Mouse (Mus musculus) thymus, postnatal 25 days (tissue): ENCODE results near the gene Ntn4.
A peak's percentile ranks its signal among the peaks of the same experiment; 100 is the strongest.

Experiments used
- DNase-seq: peaks from one replicate; pipeline ENCODE4 v3.0.0; 2022

Ntn4 gene

DNA sequence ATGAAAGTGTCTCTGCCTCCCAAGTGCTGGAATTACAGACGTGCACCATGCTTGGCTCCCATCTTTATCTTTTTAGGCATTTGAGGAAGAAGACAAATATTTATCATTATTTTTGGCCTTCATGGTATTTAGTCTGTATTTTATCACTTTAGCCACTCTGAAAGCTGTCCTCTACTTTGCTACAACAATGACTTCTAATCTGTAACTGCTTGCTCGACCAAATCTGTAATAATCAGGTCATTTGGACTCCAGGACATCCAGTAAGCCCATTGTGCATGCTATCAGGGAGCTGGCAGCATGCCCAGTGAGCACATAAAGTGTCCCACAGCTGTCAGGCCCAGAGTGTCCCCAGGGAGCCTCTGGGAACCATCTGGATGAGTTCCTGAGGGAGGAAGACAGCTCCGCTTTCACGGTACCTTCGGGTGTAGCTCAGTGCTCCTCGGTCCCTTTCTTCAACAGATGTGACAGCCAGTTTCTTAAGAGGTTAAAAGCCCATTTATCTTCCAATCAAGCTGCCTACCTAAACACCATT is 95.7 kb downstream of the Ntn4 start:
- DNase-seq = no peak

DNA sequence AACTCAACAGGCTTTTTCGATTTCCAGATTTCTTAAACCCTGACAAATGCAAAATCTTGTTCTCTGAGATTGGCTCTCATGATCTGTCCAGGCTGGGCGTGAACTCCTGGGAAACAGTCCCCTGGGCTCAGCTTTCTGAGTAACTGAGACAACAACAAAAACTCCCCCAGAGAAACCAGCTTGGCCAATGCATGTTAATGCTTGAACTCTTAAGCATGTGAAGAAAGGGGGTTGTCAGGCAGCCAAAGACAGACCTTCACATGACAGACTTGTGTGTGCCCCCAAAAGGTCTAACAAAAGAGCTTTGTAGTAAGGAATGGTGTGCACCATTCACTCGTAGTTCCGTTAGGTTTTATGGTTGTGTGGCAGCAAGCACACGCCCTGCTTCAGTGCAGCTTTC is 96.6 kb downstream of the Ntn4 start:
- no peak for DNase-seq

DNA sequence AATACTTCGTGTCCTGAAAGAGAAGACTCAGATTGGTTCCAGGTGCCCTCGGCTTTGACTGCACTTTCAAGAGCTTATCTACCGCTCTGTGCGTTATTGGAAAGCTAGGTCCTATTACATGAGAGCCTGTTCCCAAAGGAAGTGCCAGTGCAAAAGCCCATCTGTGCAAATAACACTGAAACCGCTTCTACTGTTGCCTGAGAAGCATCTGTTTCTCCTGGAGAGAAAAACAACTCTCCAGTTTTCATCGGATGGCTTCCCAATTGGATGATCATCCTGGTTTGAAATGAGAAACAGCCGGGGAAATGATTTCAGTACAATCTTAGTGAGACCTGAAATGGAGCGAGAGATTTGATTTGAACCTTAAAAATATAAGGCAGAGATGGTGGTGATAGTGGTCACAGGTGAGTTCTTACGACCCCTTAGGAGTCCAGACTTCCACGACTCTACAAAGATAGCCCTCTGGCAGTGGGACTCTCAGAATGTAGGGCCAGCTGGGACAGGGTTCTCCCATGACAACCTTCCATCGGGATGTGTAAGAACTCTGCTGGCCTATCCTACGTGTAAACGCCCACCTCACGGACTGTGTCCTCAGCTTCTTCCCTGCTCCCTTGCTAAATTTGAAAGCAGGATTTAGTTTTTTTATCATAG is 101.1 kb downstream of the Ntn4 start:
- no peak for DNase-seq

DNA sequence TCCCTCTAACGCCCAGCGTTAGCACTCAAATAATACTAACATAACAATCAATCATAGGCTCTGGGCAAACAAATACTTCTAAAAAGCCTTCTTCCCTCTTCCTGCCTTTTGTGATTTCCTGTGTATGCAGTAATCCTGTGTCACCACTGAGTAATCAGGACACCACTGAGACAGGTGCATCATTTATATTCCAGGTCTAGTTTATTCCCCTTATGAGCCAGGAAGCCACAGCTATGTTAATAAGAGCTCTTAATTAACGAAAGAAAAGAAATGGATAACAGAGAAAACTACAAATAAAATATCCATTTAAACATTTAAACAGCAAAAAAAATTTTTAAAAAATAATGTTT is 101.6 kb downstream of the Ntn4 start:
- DNase-seq = no peak

DNA sequence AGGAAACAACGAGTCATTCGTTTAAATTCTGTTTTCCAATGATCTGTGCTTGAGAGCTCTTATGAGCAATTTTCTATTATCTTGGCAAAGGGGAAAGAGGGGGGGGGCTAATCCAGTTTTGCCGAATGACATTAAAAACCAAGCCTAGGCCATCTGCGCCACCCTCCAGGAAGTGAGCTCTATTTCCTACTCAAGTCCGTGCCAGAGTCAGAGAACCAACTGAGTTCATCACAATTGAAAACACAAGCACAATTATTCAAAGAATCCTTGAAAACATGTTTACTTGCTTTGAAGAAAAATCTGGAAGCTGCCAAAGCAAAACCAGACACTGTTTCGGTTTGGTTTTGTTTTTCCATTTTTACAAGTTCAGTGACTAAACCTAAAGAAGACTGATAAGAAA is 102.1 kb downstream of the Ntn4 start:
- DNase-seq = no peak

DNA sequence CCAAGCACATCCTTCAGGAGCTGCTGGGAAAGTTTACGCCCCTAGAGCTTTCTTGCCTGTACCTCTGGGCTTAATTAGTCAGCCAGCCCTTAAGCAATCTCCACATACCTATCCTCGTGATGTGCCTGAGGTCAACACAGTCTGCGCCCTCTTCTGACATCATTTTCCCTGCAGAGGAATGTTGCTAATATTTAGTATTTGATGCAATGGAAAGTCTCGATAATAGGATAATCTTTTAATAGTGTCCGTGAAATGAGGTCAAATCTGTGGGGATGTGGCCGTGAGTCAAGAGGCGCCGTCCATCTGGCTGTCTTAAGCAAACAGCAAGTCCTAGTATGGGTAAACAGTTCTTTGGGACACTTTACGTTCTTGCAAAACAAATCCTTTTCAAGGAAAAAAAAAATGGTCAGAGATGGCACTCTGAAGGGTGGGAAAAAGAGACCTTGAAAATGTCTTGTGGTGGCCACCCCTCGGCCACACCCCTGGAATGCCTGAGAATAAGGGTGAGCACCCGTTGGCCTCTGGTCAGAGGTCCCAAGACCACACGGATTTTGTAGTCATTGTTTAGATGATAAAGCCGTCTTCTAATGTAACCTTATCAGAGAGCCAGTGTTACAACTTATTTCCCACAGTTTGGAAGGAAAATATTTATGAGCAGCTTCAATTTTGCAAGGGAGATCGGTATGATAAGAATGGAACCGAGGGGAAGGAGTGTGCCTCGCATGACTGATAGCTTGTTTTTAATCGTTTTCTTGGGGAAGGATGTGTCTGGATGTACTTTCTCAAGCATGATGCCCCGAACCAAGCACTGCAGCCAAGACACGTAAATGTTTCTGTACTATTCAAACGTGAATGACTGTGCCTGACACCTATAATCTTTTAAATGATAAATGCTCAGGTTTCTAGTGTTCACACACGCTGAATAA is 109.0 kb downstream of the Ntn4 start:
- no peak for DNase-seq

DNA sequence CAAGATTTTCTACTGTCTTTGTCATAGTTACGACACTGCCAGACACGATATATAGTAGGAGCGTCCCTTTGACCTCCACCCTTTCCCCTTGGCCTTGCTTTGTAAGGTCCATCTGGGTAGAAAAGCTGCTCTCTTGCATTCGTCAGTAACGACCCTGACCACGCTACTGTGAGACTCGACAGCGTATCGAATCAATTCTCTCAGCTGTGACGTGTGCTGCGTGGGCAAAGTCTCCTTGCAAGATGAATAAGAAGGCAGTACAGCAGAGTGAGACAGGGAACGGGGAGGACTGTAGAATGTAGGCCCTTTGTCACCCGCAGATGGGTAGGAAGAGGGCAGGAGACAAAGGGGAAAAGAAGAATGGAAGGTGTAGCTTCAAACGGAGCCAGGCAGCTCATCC is 110.8 kb downstream of the Ntn4 start:
- no peak for DNase-seq

DNA sequence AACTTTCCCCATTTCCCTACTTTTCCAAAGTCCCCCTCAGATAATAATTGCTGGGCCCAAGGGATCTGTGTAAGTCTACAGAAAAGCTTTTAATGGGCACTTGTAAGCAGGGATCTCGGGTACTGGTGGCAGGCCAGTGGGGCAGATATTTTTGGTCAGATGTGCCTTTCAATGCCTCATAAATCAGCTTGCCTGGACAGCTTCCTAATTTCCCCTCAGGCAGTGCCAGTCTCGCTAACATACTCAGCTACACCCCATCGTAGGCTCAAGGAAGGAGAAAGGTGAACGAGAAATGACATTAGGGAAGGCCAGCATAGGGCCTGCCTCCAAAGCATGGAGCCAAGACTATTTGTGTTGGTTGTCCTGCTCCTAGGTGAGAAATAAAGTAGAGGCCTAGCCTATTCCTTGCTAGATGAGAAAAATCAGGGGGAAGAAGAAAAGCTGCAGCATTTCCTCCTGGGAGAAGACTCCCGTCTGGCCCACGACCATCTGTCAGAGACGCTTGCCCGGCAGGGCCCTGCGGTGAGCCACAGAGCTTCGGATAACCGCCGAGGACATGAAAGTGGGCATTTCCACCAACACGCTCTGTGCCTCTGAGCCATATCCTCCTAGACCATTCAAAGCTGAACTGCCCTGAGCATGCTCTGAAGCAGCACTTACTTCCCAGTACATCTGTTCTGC is 113.4 kb downstream of the Ntn4 start:
- no peak for DNase-seq

DNA sequence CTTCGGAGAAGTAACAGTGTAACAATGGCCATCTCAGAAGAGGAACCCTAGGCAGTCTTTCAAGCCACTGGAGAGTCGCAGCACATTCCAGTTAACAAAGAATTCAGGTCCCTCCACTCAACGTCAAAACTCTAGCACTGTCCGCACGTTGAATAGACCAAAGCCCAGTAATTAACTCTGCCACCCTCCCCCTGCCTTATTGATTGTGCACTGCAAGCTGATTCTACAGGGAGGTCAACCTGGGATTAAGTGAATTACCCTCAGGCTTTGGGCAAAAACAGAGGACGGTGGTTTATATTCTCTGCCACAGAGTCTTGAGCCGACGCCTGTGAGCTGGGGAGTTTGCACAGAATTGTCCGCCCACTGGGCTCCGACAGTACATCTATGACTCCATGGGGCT is 115.7 kb downstream of the Ntn4 start:
- DNase-seq = no peak

DNA sequence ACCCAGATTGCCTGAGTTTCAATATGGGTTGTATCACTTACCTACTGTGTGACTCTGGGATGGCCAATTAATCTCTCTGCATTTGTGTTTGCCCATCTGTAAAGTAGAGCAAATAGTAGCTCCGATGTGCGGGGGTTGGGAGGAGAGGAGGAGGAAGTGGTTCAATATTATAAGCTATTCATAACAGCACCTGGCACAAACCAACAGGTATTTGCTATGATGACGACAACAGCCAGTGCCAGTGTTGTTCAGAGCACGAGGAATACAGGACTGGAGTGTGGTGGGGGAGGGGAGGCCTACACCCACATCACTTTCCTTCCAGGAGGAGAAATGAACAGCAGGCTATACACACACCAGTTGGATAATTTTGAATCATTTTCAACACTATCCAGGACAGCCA is 119.2 kb downstream of the Ntn4 start:
- no peak for DNase-seq

DNA sequence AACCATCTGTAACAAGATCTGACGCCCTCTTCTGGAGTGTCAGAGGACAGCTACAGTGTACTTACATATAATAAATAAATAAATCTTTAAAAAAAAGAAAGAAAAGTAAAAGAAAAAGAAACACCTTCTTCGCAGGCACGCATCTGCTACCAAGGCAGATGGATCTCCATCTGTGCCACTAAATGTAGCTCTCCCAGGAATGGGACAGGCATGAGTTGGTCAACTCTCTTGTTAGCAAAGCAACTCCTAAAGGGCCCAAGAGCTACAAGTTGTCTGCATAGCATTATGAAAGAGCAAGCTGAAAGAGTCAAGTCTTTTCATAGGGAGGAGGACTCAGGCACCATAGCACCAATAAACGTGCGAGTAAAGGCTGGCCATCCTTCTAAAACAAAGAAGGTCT is 119.9 kb downstream of the Ntn4 start:
- no peak for DNase-seq

DNA sequence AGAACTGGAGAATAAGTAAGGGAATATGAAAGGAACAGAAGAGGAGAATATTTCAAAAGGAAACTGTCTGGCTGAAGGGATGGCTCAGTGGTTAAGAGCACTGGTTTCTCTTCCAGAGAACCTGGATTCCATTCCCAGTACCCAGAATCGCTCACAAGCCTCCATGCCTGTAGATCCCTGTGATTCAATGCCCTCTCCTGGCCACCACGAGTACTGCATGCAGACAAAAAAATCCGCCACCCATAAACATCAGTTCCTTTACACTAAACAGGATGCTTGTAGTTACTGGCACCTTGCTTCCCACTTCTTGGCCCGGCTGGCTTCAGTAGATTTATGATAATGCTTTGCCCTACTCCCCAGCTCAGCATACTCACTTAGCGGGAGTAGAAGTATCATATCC is 122.6 kb downstream of the Ntn4 start:
- peak; percentile 69 for DNase-seq

DNA sequence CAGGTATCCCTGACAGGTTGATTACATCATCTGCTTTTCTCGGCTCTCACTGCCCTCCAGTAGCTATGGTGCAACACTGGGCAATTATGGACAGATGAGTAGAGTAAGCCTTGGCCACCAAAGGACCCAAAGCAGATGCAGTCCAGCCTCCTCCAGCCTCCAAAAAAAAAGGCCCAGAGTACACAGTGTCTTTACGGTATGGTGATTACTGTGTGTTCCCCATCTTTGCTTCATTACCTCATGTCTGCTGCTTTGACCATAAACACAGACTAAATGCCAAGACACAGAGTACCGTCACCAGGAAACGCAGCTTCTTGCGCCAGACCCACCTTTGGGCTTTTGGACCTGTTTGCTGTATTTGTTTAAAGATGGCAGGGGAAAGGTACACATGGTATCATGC is 125.7 kb downstream of the Ntn4 start:
- DNase-seq = no peak

DNA sequence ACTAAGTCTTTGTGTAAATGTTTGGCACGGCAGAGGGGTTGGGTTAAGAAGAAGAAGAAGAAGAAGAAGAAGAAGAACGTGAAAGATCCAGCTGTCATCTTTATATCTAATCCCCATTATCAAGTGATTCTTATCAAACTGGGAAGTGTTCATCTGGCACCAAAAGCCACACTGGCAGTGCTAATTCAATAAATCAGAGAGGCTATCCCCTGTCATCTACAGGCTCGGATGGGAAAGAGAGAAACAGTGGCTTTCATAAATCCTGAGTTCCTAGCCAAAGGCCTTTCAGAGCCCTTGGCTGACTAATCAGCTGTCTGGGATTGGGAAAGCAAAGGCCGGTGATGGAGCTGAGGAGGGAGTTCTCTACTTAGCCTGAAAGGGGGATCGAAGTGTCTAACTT is 126.8 kb downstream of the Ntn4 start:
- no peak for DNase-seq

DNA sequence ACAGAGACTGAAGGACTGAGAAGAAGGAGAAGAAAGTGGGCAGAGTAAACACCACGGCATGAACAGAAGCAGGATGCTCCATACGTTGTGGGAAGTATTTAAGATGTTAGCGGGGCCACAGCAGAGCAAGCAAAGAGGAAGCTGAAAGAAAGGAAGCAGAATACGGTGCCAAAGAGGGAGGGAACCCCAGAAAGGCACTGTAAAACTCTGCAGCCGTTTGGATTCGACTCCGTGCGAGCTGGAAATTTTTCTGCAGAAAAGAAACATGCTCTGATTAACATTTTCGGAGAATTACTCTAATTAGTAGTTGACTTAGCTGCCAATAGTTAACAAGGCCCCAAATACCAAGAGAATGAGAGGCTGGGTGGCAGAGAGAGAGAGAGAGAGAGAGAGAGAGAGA is 127.7 kb downstream of the Ntn4 start:
- no peak for DNase-seq

DNA sequence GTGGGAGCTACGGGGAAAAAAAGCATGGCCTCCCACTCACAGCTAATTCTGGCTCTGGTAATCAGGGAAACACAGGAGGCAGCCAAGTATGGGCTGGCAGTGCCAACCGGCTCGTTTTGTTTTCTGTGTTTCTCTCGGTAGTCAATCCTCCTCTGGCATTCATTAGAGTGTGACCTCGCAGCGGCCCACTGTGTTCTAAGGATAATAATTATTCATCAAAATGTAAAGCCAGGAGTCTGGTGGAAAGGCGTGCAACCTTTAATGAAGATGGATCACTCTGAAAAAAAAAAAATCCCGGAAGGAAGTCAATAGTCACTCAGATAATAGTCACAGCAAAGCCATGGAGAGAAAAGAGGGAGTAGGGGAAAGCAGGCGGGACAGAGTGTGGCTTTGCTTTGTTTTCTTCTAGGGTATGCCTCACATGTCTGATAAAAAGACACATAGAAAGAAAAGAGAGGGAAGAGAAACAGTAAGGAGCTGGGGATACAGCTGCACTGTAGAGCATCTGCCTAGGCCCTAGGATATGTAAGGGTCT is 131.5 kb downstream of the Ntn4 start:
- DNase-seq = no peak

DNA sequence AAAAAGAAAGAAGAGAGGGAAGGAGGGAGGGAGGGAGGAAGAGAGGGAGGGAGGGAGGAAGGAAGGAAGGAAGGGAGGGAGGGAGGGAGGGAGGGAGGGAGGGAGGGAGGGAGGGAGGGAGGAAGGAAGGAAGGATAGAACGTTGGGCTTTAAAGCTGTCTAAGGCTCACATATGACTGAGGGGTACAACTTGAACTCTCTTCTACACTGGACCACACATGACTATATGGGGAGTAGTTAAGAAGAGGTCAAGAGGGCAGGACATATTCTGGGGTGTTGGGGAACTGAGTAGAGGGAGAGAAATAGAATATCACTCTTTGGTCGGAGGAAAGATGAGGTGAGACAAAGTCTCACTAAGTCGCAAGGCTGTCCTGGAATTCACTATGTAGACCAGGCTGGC is 132.0 kb downstream of the Ntn4 start:
- DNase-seq = no peak

DNA sequence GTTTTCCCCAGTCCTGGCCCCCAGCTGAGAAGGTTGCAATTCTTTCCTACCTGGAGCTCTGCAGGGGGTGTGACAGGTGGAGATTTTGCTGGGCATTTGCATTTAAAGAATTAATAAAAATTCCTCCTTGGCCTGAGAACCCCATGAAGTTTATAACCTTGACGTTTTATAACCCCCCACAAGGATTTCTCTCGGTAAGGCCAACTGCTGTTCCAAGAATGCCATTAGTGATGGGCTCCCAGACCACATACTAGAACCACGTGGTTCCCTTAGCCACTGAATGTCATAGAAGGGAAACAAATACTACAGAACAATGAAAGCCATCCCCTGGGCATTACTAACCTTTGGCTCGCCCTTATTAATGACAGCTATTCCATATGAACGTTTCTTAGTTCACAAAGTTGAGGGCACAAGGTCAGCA is 136.3 kb downstream of the Ntn4 start:
- DNase-seq = no peak

DNA sequence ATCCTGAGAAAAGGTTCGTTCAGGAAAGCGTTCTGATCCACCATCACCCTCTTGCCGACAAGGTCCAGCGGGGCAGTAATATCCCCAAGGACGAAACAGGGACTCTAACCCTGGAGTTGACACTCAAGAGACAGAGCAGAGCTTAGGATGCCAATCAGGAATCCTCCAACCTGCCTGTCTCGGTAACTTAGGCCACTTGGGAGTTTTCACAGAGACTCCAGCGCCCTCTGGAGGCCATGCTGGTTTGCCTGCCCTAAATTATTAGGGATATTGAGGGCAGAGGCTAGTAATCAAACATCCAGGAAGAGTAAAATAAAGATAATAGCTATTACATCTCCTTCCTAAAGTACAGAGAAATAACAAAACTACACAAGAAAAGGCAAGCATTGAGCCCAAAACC is 136.9 kb downstream of the Ntn4 start:
- DNase-seq = peak; percentile 17

DNA sequence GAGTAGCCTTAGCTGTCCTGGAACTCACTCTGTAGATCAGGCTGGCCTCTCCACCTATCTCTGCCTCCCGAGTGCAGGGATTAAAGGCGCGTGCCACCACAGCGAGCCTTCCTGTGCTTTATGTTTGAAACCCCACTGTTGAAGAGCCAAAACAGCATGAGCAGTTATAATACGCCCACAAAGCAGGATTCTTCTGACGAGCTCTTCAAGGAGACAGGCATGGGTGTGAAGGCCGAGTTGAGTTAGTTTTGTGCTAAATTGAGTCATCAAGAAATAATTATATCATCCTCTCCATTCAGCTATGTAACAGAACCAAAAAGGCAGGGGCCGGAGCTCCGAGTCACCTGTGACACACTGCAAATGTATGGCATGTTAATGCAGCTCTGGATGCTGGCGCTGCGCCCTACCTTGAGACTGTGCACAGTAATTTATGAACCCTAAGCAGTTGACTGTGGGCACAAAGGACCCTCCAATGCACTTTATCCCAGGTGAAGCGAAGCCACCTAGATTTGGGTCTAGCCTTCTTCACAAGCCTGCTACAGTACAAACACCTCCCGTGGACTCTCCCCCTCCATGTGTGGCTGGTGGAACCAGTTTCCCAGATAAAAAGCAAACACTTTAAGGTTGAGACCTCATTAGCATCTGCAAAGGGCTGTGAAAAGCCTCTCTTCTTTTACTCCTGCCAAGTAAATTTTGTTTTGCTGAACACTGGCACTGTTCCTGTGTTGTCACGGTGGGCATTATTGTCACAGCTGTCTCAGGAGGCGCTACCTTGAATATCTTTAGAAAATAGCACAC is 142.9 kb downstream of the Ntn4 start:
- no peak for DNase-seq
